Mouse (Mus musculus): Measurements from ENCODE around the gene Crtam. TPM values are rescaled to one million over a fixed set of nuclear protein-coding genes. Genes with fewer than 3 reads are reported as not detected.

Crtam gene
- under 1 TPM; 0.20 to 0.31 TPM for total RNA-seq (2023)

DNA sequence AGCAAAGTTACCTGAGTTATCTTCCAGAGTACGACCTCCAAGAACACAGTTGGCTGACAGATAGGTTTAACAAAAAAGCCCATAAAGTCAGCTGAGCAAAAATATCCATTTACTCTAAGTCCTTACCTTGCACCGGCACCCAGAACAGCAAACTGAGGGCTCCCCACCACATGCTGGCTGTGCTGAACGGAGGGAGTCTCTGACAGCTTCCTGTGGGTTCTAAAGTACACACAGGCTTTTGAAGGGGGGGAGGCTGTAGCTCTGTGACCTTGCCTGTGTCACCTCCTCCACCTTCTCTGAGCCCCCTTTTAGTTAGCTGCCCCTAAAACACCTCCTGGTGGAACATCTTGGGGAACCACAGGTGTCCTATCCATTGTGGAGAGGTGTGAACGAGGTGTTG, at the start of gene Crtam:
Gene Crtam (minus strand): TSS at position 214 of the 400 bp plus-strand sequence.

DNA sequence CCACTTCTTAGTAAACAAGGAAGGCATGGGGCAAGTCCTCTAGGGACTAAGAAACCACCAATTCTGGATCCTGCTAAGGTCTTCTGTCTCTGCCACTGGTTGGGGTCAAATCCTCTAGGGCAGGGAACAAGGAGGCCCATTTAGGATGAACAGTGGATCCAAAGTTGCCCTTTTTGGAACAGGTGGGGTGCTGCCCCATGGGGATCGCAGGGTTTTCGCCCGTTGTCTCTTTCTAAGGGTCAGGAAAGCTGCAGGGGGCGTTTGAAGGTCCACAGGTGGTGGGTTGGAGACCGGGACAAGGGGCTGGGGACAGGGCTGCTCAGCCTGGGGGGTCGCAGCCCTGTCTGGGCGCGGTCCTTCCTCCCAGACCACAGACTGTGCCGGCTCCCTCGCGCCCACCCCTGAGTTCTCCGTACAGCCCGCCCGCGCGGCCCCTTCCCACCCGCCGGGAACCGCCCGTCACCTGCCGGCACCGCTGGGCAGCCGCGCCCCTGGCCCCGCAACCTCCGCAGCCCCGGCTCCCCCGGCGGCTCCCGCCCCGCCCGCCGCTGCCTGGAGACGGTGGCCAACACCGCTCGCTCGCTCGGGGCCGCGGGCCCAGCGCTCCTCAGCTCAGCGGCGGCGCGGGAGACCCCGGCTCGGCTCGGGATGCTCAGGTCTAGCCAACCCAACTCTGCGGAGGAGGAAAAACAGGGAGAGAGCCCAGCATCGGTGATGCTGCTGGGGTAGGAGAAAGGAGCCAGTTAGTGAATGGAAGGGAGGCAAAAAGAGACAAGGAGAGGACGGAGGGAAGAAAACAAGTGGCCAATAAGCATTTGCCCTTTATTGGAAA, 40.6 kb downstream of the Crtam start, which contains the start of gene Jhy:
Gene Jhy (minus strand): TSS at position 533 of the 832 bp plus-strand sequence.

Other genes with a start within 250 kb of the Crtam start
- 1,000 to 10,000 TPM in 1 of 2 experiments, 100 to 1,000 TPM in 1; 894 to 1,202 TPM for gene Hspa8, start 203.6 kb downstream of the Crtam start, total RNA-seq (2023)
- gene Bsx, start 130.5 kb downstream of the Crtam start, total RNA-seq (2023) = not detected
- not detected for gene Jhy, start 40.5 kb downstream of the Crtam start, total RNA-seq (2023)
- gene Ubash3b, start 157.1 kb upstream of the Crtam start, total RNA-seq (2023) = 10 to 100 TPM; 21.8 to 24.6 TPM